Mouse (Mus musculus): ENCODE results near the gene Ncln.

DNA sequence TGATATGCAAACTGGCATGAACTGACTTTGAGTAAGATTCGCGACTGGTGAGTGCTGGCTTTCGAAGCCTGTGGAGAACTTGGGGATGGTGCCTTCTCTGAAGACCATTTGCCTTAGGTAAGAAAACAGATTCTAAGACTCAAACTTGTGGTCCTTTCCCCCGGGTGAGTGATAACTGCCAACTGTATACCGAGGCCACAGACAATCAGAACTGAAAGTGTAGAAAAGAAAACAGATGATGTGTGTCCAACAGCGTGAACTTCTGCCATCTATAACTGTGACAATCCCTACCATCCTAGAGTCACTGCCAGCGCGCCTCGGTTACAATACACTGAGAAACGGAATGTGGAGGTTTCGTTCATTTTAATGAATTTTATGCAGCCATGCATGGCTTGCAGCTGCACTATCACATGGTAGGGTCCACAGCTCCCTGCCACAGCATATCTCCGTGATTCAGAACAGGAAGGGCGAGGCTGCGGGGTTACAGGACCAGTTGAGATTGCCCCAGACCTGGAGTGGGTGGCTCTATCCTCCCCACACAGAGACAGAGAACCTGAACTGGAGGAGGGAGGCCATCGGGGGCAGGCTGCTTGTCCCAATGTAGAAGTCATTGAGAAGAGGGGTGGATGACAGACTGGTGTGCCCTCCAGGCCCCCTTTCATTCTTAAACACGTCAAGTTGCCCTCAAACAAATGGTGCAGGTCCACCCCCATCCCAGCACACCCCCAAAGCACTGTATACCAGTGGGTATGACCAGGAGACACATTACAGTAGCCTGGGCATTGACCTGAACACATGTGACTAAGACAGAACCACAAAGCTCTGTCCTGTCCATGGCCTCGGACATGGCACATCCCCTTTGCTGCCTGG lies 1.4 kb upstream of the Ncln start:
- TF ChIP-seq CTCF (IDR thresholded peaks at IDR 0.05; ENCODE audit: extremely low read depth, insufficient read length, insufficient replicate concordance, low read depth, low read length): no peak
- TF ChIP-seq POLR2A (IDR thresholded peaks at IDR 0.05; ENCODE audit: low read depth, low read length): no peak
